Mouse (Mus musculus) G1E (cell line): Measurements from ENCODE around the gene Akna. TPM values are rescaled to one million over a fixed set of nuclear protein-coding genes. Genes with fewer than 3 reads are reported as not detected.
"Not testable (repeated sequence)": the region's sequence is repeated elsewhere in the genome, so short reads cannot be mapped to it uniquely, and the experiment has no call there.

Experiments
- ATAC-seq: 2 replicates; pipeline ENCODE4 v1.8.0; 2016; ENCODE audit warnings: mild to moderate bottlenecking; ENCODE audit not compliant: insufficient number of reproducible peaks, poor library complexity, low FRiP score, severe bottlenecking; ENCODE audit errors: extremely low read depth
- DNase-seq: peaks from one replicate; pipeline ENCODE4 v3.0.0; 2012; ENCODE audit warnings: low spot score
- H3K27me3 ChIP-seq: 2 replicates; pipeline ENCODE4 v1.6.1; 2012; ENCODE audit warnings: mild to moderate bottlenecking, low read length, inconsistent platforms; ENCODE audit not compliant: insufficient read depth
- H3K36me3 ChIP-seq: replicated peaks from 2 replicates; pipeline ENCODE3; 2012; ENCODE audit warnings: mild to moderate bottlenecking, inconsistent platforms
- H3K4me1 ChIP-seq: 2 replicates; pipeline ENCODE4 v1.6.1; 2012; ENCODE audit warnings: low read depth, low read length, inconsistent platforms, mixed read lengths; ENCODE audit not compliant: insufficient read depth
- H3K4me3 ChIP-seq: 2 replicates; pipeline ENCODE4 v1.5.1; 2012; ENCODE audit warnings: low read depth, mild to moderate bottlenecking, inconsistent platforms, low read length, moderate library complexity, mixed read lengths
- H3K9me3 ChIP-seq: replicated peaks from 2 replicates; pipeline ENCODE4 v1.6.1; 2012; ENCODE audit warnings: inconsistent platforms
- CTCF ChIP-seq: IDR thresholded peaks from 2 replicates; pipeline ENCODE4 v1.5.1; 2012; ENCODE audit warnings: low read depth, low read length, inconsistent platforms, mixed read lengths
- GATA1 ChIP-seq: IDR thresholded peaks from 2 replicates; pipeline ENCODE4 v1.6.1; 2012; ENCODE audit warnings: borderline replicate concordance, low read length, inconsistent platforms, mixed read lengths
- GATA2 ChIP-seq: IDR thresholded peaks from 2 replicates; pipeline ENCODE4 v1.6.1; 2012; ENCODE audit warnings: low read depth, low read length, inconsistent platforms, borderline replicate concordance
- POLR2AphosphoS5 ChIP-seq: IDR thresholded peaks from 2 replicates; pipeline ENCODE4 v1.6.1; 2012; ENCODE audit warnings: low read depth, low read length, inconsistent platforms; ENCODE audit not compliant: insufficient replicate concordance
- TAL1 ChIP-seq: conservative IDR thresholded peaks from 2 replicates; pipeline ENCODE4 v1.6.1; 2012; ENCODE audit warnings: low read depth, low read length, inconsistent platforms, mixed read lengths
- polyA plus RNA-seq: library from polyadenylated mRNA; stranded (reverse); fragments of >175 nt; gene quantifications from 2 replicates; pipeline ENCODE4 v1.2.3, GENCODE M21; 2012
- total RNA-seq, 2 experiments: library from RNA; stranded (forward) in 1 of 2; stranded (reverse) in 1 of 2; fragments of 200-1000 nt in 1 of 2; fragments of >200 nt in 1 of 2; fragmentation: Nextera tagmentation in 1 of 2; gene quantifications; 2 replicates each; pipeline ENCODE4 v1.2.3; 2014 to 2017

The Akna gene
- total and polyA plus RNA-seq, 3 experiments, result 0.01 to 1.1 (median 0.11) TPM

DNA sequence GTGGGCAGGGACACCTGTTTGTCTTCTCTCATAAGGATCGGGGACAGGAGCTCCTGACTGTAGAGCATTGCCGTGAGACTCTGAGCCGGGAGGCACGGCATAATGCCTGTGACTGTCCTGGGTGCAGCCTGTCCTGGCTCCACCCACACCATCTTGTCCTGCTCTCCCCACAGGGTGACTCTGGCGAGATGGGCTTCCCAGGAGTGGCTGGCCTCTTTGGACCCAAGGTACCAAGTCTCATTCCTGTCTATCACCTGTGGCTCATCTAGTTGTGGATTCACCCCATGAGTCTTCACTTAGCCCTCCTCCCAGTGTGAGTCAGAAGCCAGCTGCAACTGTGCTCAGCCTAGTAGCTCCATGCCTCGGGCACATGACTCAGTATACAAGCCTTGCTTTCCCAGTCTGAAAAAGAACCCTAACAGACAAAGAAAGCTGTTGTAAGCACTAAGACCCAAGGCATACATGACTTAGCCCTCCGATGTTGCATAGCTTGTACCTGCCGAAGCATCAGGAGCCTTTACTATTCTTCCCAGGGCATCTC, 79.8 kb downstream of the Akna start:
- Histone ChIP-seq H3K9me3 (peaks cover 78% of the 10 kb centered on the region), H3K27me3 (no peaks in the 10 kb centered on the region), H3K36me3 (no peaks in the 10 kb centered on the region), H3K4me3 (no peak overlapping the region), H3K4me1 (no peaks in the 10 kb centered on the region)
- ATAC-seq, result no peak
- DNase-seq, result no peak
- TF ChIP-seq CTCF (no peak), GATA2 (no peak), TAL1 (no peak), GATA1 (no peak), POLR2AphosphoS5 (no peak)

DNA sequence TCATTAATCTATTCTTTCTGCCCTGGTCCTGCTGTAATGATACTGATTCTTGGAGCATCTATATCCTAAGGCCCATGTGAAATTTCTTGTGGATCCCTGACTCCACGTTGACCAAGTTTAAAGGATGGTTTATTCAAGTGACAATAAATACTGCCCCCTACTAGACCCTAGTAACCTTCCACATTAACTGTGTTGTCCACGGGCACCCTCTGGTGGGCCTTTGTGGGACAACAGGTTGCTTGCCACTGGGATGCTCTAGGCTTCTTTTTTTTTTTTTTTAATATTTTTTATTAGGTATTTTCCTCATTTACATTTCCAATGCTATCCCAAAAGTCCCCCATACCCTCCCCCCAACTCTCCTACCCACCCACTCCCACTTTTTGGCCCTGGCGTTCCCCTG, 83.6 kb downstream of the Akna start:
- peaks cover 80% of the 10 kb centered on the region for H3K9me3 ChIP-seq
- not testable (repeated sequence) for H3K36me3 ChIP-seq, H3K4me1 ChIP-seq, DNase-seq, H3K27me3 ChIP-seq, ATAC-seq, H3K4me3 ChIP-seq

Other genes starting within 250 kb of the Akna start
- not detected in 2 replicates for gene Ambp, start 248.6 kb downstream of the Akna start, total RNA-seq (2014; fragmentation: Nextera tagmentation)
- gene Ambp, start 248.6 kb downstream of the Akna start, total RNA-seq (2017), result not detected in 2 replicates
- gene Ambp, start 248.6 kb downstream of the Akna start, polyA plus RNA-seq, result not detected in 2 replicates
- not detected in 2 replicates for gene Kif12, start 231.2 kb downstream of the Akna start, total RNA-seq (2014; fragmentation: Nextera tagmentation)
- 0.06 TPM in 1 of 2 replicates, not detected in the other for gene Kif12, start 231.2 kb downstream of the Akna start, total RNA-seq (2017)
- not detected in 2 replicates for gene Kif12, start 231.2 kb downstream of the Akna start, polyA plus RNA-seq
- gene Col27a1, start 189.3 kb downstream of the Akna start, total RNA-seq (2014; fragmentation: Nextera tagmentation), result not detected in 2 replicates
- under 0.01 and 0.16 TPM in 2 replicates for gene Col27a1, start 189.3 kb downstream of the Akna start, total RNA-seq (2017)
- not detected in 2 replicates for gene Col27a1, start 189.3 kb downstream of the Akna start, polyA plus RNA-seq
- gene Orm1, start 58.8 kb downstream of the Akna start, total RNA-seq (2014; fragmentation: Nextera tagmentation), result not detected in 2 replicates
- gene Orm1, start 58.8 kb downstream of the Akna start, total RNA-seq (2017), result not detected in 2 replicates
- not detected in 2 replicates for gene Orm1, start 58.8 kb downstream of the Akna start, polyA plus RNA-seq
- gene Orm3, start 47.2 kb downstream of the Akna start, total RNA-seq (2014; fragmentation: Nextera tagmentation), result not detected in 2 replicates
- gene Orm3, start 47.2 kb downstream of the Akna start, total RNA-seq (2017), result not detected in 2 replicates
- not detected in 2 replicates for gene Orm3, start 47.2 kb downstream of the Akna start, polyA plus RNA-seq
- gene Orm2, start 40.9 kb downstream of the Akna start, total RNA-seq (2014; fragmentation: Nextera tagmentation), result not detected in 2 replicates
- gene Orm2, start 40.9 kb downstream of the Akna start, total RNA-seq (2017), result not detected in 2 replicates
- gene Orm2, start 40.9 kb downstream of the Akna start, polyA plus RNA-seq, result not detected in 2 replicates
- gene Whrn, start 92.6 kb upstream of the Akna start, total RNA-seq (2014; fragmentation: Nextera tagmentation), result not detected in 2 replicates
- gene Whrn, start 92.6 kb upstream of the Akna start, total RNA-seq (2017), result 0.12 and 0.38 TPM in 2 replicates
- not detected in 2 replicates for gene Whrn, start 92.6 kb upstream of the Akna start, polyA plus RNA-seq
- 116 and 120 TPM in 2 replicates for gene Atp6v1g1, start 141.4 kb upstream of the Akna start, total RNA-seq (2014; fragmentation: Nextera tagmentation)
- gene Atp6v1g1, start 141.4 kb upstream of the Akna start, total RNA-seq (2017), result 220 and 233 TPM in 2 replicates
- 128 and 147 TPM in 2 replicates for gene Atp6v1g1, start 141.4 kb upstream of the Akna start, polyA plus RNA-seq
- gene Tmem268, start 155.4 kb upstream of the Akna start, total RNA-seq (2014; fragmentation: Nextera tagmentation), result 3.4 and 4.9 TPM in 2 replicates
- gene Tmem268, start 155.4 kb upstream of the Akna start, total RNA-seq (2017), result 9.7 and 12.8 TPM in 2 replicates
- 3.4 and 3.5 TPM in 2 replicates for gene Tmem268, start 155.4 kb upstream of the Akna start, polyA plus RNA-seq
- not detected in 2 replicates for gene Gm11213, start 201.9 kb upstream of the Akna start, total RNA-seq (2014; fragmentation: Nextera tagmentation)
- gene Gm11213, start 201.9 kb upstream of the Akna start, total RNA-seq (2017), result not detected in 2 replicates
- not detected in 2 replicates for gene Gm11213, start 201.9 kb upstream of the Akna start, polyA plus RNA-seq
- not detected in 2 replicates for gene Tex48, start 219.1 kb upstream of the Akna start, total RNA-seq (2014; fragmentation: Nextera tagmentation)
- not detected in 2 replicates for gene Tex48, start 219.1 kb upstream of the Akna start, total RNA-seq (2017)
- not detected in 2 replicates for gene Tex48, start 219.1 kb upstream of the Akna start, polyA plus RNA-seq